ENCODE assay signal across 19 mouse cellular contexts in genomic region chr9:65529659-65530058, GRCm38 (mm10). TPM values are rescaled to one million over a fixed set of nuclear protein-coding genes. Genes with fewer than 3 reads are reported as not detected.
DNase-seq lines count a peak whose midpoint lies in the region; TF ChIP-seq lines count a peak whose summit lies in the region.
"Had no signal": no experiment of that assay in that cellular context is flagged by ENCODE, and none has a peak within 500 bp of the region (broad histone marks: within the 10 kb centered on the region; RNA-seq: fewer than 3 reads in every experiment).

No protein-coding gene starts in this region.

- in situ Hi-C loops in CH12.LX (cut with MboI; ENCODE audit: low pct_ligation_motif_present, low pct_unique_long_range_greater_than_20kb, low sequenced_read_pairs): loop anchor here (10.0 kb wide), 1 partner anchor 125 kb away; no protein-coding TSS in a partner anchor

- H3K4me1 ChIP-seq in CH12.LX (ENCODE audit: control insufficient read depth in 1 of 2, insufficient read depth in 2 of 2): peaks cover 0 to 35% of the 10 kb centered on the region in 2 experiments; a peak in 2 of 4 replicates
- peaks cover 81% of the 10 kb centered on the region for H3K4me1 ChIP-seq in erythroblast, embryonic 14.5 days (ENCODE audit: control insufficient read depth)
- peaks cover 11% of the 10 kb centered on the region for H3K4me1 ChIP-seq in heart, embryonic 10.5 days

- no peak for TF ChIP-seq POLR2A in CH12.LX (IDR thresholded peaks at IDR 0.05; ENCODE audit: low read depth, low read length)

- H3K4me2 ChIP-seq in CH12.LX (ENCODE audit: insufficient read depth, low read depth, poor library complexity, severe bottlenecking): no peak overlapping the region
- H3K4me2 ChIP-seq: lung, embryonic 15.5 days; midbrain, embryonic 11.5 days had no signal

- no peak for TF ChIP-seq RAD21 in CH12.LX (IDR thresholded peaks at IDR 0.05; ENCODE audit: low read depth, low read length)

- H3K27ac ChIP-seq in CH12.LX (ENCODE audit: insufficient read depth, low read depth) (no peak overlapping the region), macrophage (peak overlapping the region; percentile 48)
- H3K27ac ChIP-seq in heart, embryonic 10.5 days: no peak overlapping the region
- H3K27ac ChIP-seq: heart, adult 2 months; hindbrain, embryonic 10.5 days; kidney, postnatal 0 days; limb, embryonic 10.5 days; lung, embryonic 15.5 days had no signal

- H3K36me3 ChIP-seq in CH12.LX (replicated peaks in 1 of 2; ENCODE audit: control insufficient read depth in 1 of 2, insufficient read depth in 1 of 2, low read length in 1 of 2): no peaks in the 10 kb centered on the region
- peaks cover 3% of the 10 kb centered on the region for H3K36me3 ChIP-seq in erythroblast, embryonic 14.5 days (ENCODE audit: control insufficient read depth)
- no peaks in the 10 kb centered on the region for H3K36me3 ChIP-seq in macrophage (ENCODE audit: inconsistent target)
- no peaks in the 10 kb centered on the region for H3K36me3 ChIP-seq in heart, embryonic 10.5 days
- H3K36me3 ChIP-seq: hindbrain, embryonic 10.5 days; limb, embryonic 10.5 days; lung, embryonic 15.5 days had no signal

- DNase-seq in CH12.LX (ENCODE audit: extremely low read depth): no peak
- peak; percentile 78 for DNase-seq in adrenal gland, adult 8-10 months
- no peak for DNase-seq in kidney, adult 8-10 months
- DNase-seq in heart, postnatal 10 days: no peak
- no peak for DNase-seq in heart, embryonic 10.5 days (ENCODE audit: low spot score)
- DNase-seq: cerebellum, postnatal 36 days; heart, adult 2 months; layer of hippocampus, adult 9-11 months had no signal

- 49% methylated on average over 8 of the region's 8 CpGs for WGBS in macrophage (ENCODE audit: missing documents)
- 55% methylated on average over 8 of the region's 8 CpGs for WGBS in heart, embryonic 10.5 days

- no peak overlapping the region for H3K9ac ChIP-seq in CH12.LX (ENCODE audit: insufficient read depth, low read depth)
- H3K9ac ChIP-seq: lung, embryonic 15.5 days had no signal

- H3K79me2 ChIP-seq in CH12.LX (replicated peaks; ENCODE audit: control insufficient read depth, extremely low read depth, insufficient read depth, poor library complexity, severe bottlenecking) (no peaks in the 10 kb centered on the region), macrophage (ENCODE audit: inconsistent target) (no peaks in the 10 kb centered on the region; the same call in 1 of the 2 replicates)

- TF ChIP-seq EP300 in CH12.LX (IDR thresholded peaks at IDR 0.05; ENCODE audit: low read length): no peak

- dilution Hi-C loops in CH12.LX (cut with MboI; ENCODE audit: extremely low pct_ligation_motif_present, extremely low pct_unique_long_range_greater_than_20kb, low sequenced_read_pairs): no loop called here

- TF ChIP-seq CTCF in CH12.LX (conservative IDR thresholded peaks at IDR 0.05 in 1 of 2, IDR thresholded peaks at IDR 0.05 in 1 of 2; ENCODE audit: low read depth in 2 of 2, low read length in 2 of 2): no peak

- H3K27me3 ChIP-seq in CH12.LX (replicated peaks): no peaks in the 10 kb centered on the region
- H3K27me3 ChIP-seq in erythroblast, embryonic 14.5 days (ENCODE audit: control insufficient read depth): no peaks in the 10 kb centered on the region
- no peaks in the 10 kb centered on the region for H3K27me3 ChIP-seq in heart, embryonic 10.5 days (ENCODE audit: insufficient read depth, poor library complexity, severe bottlenecking)
- H3K27me3 ChIP-seq: lung, embryonic 15.5 days had no signal

- H3K4me3 ChIP-seq in CH12.LX (replicated peaks in 1 of 3; ENCODE audit: low read depth in 2 of 3, low read length in 2 of 3, poor library complexity in 1 of 3) (no peak overlapping the region), macrophage (ENCODE audit: inconsistent target) (no peak overlapping the region)
- H3K4me3 ChIP-seq in erythroblast, embryonic 14.5 days (replicated peaks): peak overlapping the region; percentile 8
- H3K4me3 ChIP-seq in heart, embryonic 10.5 days: no peak overlapping the region
- H3K4me3 ChIP-seq: heart, adult 2 months; hindbrain, embryonic 10.5 days; limb, embryonic 10.5 days; lung, embryonic 15.5 days; myocyte had no signal

- intact Hi-C loops in heart, postnatal 10 days (cut with DNase I): no loop called here

- H3K9me3 ChIP-seq in CH12.LX (replicated peaks; ENCODE audit: low read length): peaks cover 6% of the 10 kb centered on the region
- H3K9me3 ChIP-seq in erythroblast, embryonic 14.5 days (ENCODE audit: control insufficient read depth, low read length): no peaks in the 10 kb centered on the region
- no peaks in the 10 kb centered on the region for H3K9me3 ChIP-seq in heart, embryonic 10.5 days
- H3K9me3 ChIP-seq: limb, embryonic 10.5 days; lung, embryonic 15.5 days had no signal

TF ChIP-seq in CH12.LX, 34 proteins besides CTCF, POLR2A, EP300 and RAD21:
- TF ChIP-seq ZC3H11A (IDR thresholded peaks at IDR 0.05; ENCODE audit: low read depth, low read length): no peak
- no peak for TF ChIP-seq GABPA (IDR thresholded peaks at IDR 0.05; ENCODE audit: insufficient replicate concordance, low read depth, low read length)
- TF ChIP-seq CHD2 (IDR thresholded peaks at IDR 0.05; ENCODE audit: low read length): no peak
- no peak for TF ChIP-seq UBTF (IDR thresholded peaks at IDR 0.05; ENCODE audit: low read depth, low read length)
- TF ChIP-seq BHLHE40 (IDR thresholded peaks at IDR 0.05; ENCODE audit: low read depth, low read length): peak; percentile 69
- peak; percentile 50; the same call in 1 of the 2 replicates for TF ChIP-seq MAX (IDR thresholded peaks at IDR 0.05; ENCODE audit: low read length)
- TF ChIP-seq SMC3 (IDR thresholded peaks at IDR 0.05; ENCODE audit: low read depth, low read length): no peak
- no peak; the same call in 1 of the 2 replicates for TF ChIP-seq ETS1 (conservative IDR thresholded peaks at IDR 0.05; ENCODE audit: low read depth, low read length)
- no peak for TF ChIP-seq ZKSCAN1 (IDR thresholded peaks at IDR 0.05; ENCODE audit: borderline replicate concordance, low read depth, low read length)
- no peak for TF ChIP-seq MAFK (IDR thresholded peaks at IDR 0.05; ENCODE audit: insufficient replicate concordance, low read length)

RNA-seq across cellular contexts. Expression of gene Ankdd1a, which starts 9.7 kb away (rescaled TPM):
- total RNA-seq in CH12.LX (2012; rRNA removed): not detected in 2 replicates
- total RNA-seq in CH12.LX (2014; rRNA removed): not detected in 2 replicates
- polyA plus RNA-seq in CH12.LX (2012; ENCODE audit: insufficient read length, low read depth): not detected in 2 replicates
- 1 to 10 TPM; 3.5 to 6.0 (median 5.6) TPM for total RNA-seq in adrenal gland, adult 8-10 months (2022)
- polyA plus RNA-seq in erythroblast, embryonic 14.5 days (2012): not detected in 2 replicates
- total RNA-seq in macrophage (2018; cell fraction: chromatin; rRNA removed): 10 to 100 TPM in 10 of 26 experiments, 1 to 10 TPM in 16; 2.1 to 25.4 (median 7.0) TPM
- total RNA-seq in macrophage (2018; cell fraction: cytosol; rRNA removed): under 1 TPM in 16 of 26 experiments, not detected in 10; 0.07 to 0.44 (median 0.15) TPM
- 10 to 100 TPM in 2 of 26 experiments, 1 to 10 TPM in 21, under 1 TPM in 3; 0.52 to 18.4 (median 2.1) TPM for total RNA-seq in macrophage (2018; cell fraction: nucleus; rRNA removed)
- 0.13 TPM in 1 of 3 replicates, not detected in the others for polyA plus RNA-seq in macrophage (2018)
- total RNA-seq in heart, postnatal 10 days (2021): under 1 TPM in 1 of 2 experiments, not detected in 1; 0.22 TPM
- not detected in 2 replicates for polyA plus RNA-seq in heart, embryonic 10.5 days (2016; fragmentation: Nextera tagmentation; extraction: Ambion mirVana)
- total RNA-seq: gastrocnemius, adult 18-20 months; heart, adult 2 months had no signal
- polyA plus RNA-seq: embryonic facial prominence, embryonic 11.5 days; heart, adult 2 months; hindbrain, embryonic 10.5 days; intestine, embryonic 14.5 days; limb, embryonic 10.5 days; lung, embryonic 15.5 days; midbrain, embryonic 11.5 days had no signal

RNA-seq across cellular contexts. Expression of gene Plekho2, which starts 50.2 kb away (rescaled TPM):
- total RNA-seq in CH12.LX (2012; rRNA removed) (13.9 and 16.8 TPM in 2 replicates), CH12.LX (2014; rRNA removed) (7.2 and 7.9 TPM in 2 replicates)
- polyA plus RNA-seq in CH12.LX (2012; ENCODE audit: insufficient read length, low read depth) (33.8 and 37.1 TPM in 2 replicates), macrophage (2018) (195 to 316 TPM (median 234 TPM) in 3 replicates)
- total RNA-seq in adrenal gland, adult 8-10 months (2022): 10 to 100 TPM; 52.6 to 84.0 (median 64.7) TPM
- polyA plus RNA-seq in erythroblast, embryonic 14.5 days (2012): 11.7 and 13.8 TPM in 2 replicates
- 1,000 to 10,000 TPM in 1 of 26 experiments, 100 to 1,000 TPM in 25; 183 to 1,124 (median 419) TPM for total RNA-seq in macrophage (2018; cell fraction: chromatin; rRNA removed)
- total RNA-seq in macrophage (2018; cell fraction: cytosol; rRNA removed): 100 to 1,000 TPM; 261 to 438 (median 317) TPM
- total RNA-seq in macrophage (2018; cell fraction: nucleus; rRNA removed): 1,000 to 10,000 TPM in 2 of 26 experiments, 100 to 1,000 TPM in 24; 284 to 1,133 (median 407) TPM
- 10 to 100 TPM; 18.3 to 21.2 TPM for total RNA-seq in heart, postnatal 10 days (2021)
- 12.8 and 14.2 TPM in 2 replicates for polyA plus RNA-seq in heart, embryonic 10.5 days (2016; fragmentation: Nextera tagmentation; extraction: Ambion mirVana)

RNA-seq across cellular contexts. Expression of gene Pif1, which starts 57.3 kb away (rescaled TPM):
- total RNA-seq in CH12.LX (2012; rRNA removed): 12.2 and 15.7 TPM in 2 replicates
- total RNA-seq in CH12.LX (2014; rRNA removed): 11.2 and 13.3 TPM in 2 replicates
- 12.3 and 14.5 TPM in 2 replicates for polyA plus RNA-seq in CH12.LX (2012; ENCODE audit: insufficient read length, low read depth)
- total RNA-seq in adrenal gland, adult 8-10 months (2022): under 1 TPM in 3 of 4 experiments, not detected in 1; 0.06 to 0.49 (median 0.22) TPM
- polyA plus RNA-seq in erythroblast, embryonic 14.5 days (2012): 4.9 and 5.2 TPM in 2 replicates
- 1 to 10 TPM in 14 of 26 experiments, under 1 TPM in 3, not detected in 9; 0.42 to 7.2 (median 1.2) TPM for total RNA-seq in macrophage (2018; cell fraction: chromatin; rRNA removed)
- total RNA-seq in macrophage (2018; cell fraction: cytosol; rRNA removed): 1 to 10 TPM in 1 of 26 experiments, under 1 TPM in 19, not detected in 6; 0.03 to 1.3 (median 0.27) TPM
- 1 to 10 TPM in 5 of 26 experiments, under 1 TPM in 17, not detected in 4; 0.12 to 3.1 (median 0.45) TPM for total RNA-seq in macrophage (2018; cell fraction: nucleus; rRNA removed)
- polyA plus RNA-seq in macrophage (2018): 0.51 to 0.53 TPM in 2 of 3 replicates, not detected in the other
- total RNA-seq in heart, postnatal 10 days (2021): 1 to 10 TPM; 1.9 to 2.4 TPM
- 16.7 and 17.7 TPM in 2 replicates for polyA plus RNA-seq in heart, embryonic 10.5 days (2016; fragmentation: Nextera tagmentation; extraction: Ambion mirVana)
- total RNA-seq: gastrocnemius, adult 18-20 months; heart, adult 2 months had no signal
